Mouse (Mus musculus) monocyte, adult 59 days (primary cell): Measurements from ENCODE around the gene Gm26727. TPM values are rescaled to one million over a fixed set of nuclear protein-coding genes. Genes with fewer than 3 reads are reported as not detected.

Experiments
- total RNA-seq, 2 experiments: library from RNA; stranded (reverse); gene quantifications; one replicate each; pipeline ENCODE4 v1.2.4; 2023

Gene Gm26727
- total RNA-seq, result not detected

GRCm38 (mm10) chr2:67433081-67433480 lies at the start of gene Gm26727:
Gm26727 (minus strand) TSS chr2:67433181.

GRCm38 (mm10) chr2:67445780-67446179 lies 12.8 kb upstream of the Gm26727 start, which contains the start of gene Xirp2:
Xirp2 (plus strand) TSS chr2:67446002.

GRCm38 (mm10) chr2:67413425-67413824 lies 19.6 kb downstream of the Gm26727 start, which contains the start of gene Gm21830:
Gm21830 (plus strand) TSS chr2:67413725.

Other genes with a start within 250 kb of the Gm26727 start
- not detected for gene Gm21830, start 19.5 kb downstream of the Gm26727 start, total RNA-seq
- not detected for gene Xirp2, start 12.8 kb upstream of the Gm26727 start, total RNA-seq
- not detected for gene B3galt1, start 132.7 kb upstream of the Gm26727 start, total RNA-seq